Mouse (Mus musculus) spleen, adult 2 months (tissue): ENCODE data around the gene Usp13.

Experiments
- CTCF ChIP-seq: fragments of 200-500 bp; IDR thresholded peaks from 2 replicates; pipeline ENCODE4 v1.5.1; 2011; ENCODE audit warnings: mild to moderate bottlenecking, inconsistent platforms; ENCODE audit not compliant: insufficient read depth, insufficient read length, insufficient replicate concordance; ENCODE audit errors: extremely low read depth
- POLR2A ChIP-seq: fragments of 200-500 bp; IDR thresholded peaks from 2 replicates; pipeline ENCODE4 v1.6.1; 2011; ENCODE audit warnings: low read depth, low read length, inconsistent platforms

- TF ChIP-seq CTCF, result no peak
- no peak for TF ChIP-seq POLR2A
Observed at GRCm38 (mm10) chr3:32908400-32908799, 91.1 kb downstream of the Usp13 start.
